Mouse (Mus musculus) ES-E14 (cell line): Measurements from ENCODE around the gene Egfr. TPM values are rescaled to one million over a fixed set of nuclear protein-coding genes. Genes with fewer than 3 reads are reported as not detected.

Experiments used
- DNase-seq: peaks from one replicate; pipeline ENCODE4 v3.0.0-alpha.2; 2013; ENCODE audit warnings: low read depth, low spot score
- H3K27ac ChIP-seq: 2 replicates; pipeline ENCODE4 v1.5.1; 2012; ENCODE audit warnings: low read depth, mild to moderate bottlenecking, low read length, moderate library complexity, mixed read lengths; ENCODE audit not compliant: poor library complexity, insufficient read depth, severe bottlenecking
- H3K36me3 ChIP-seq: 2 replicates; pipeline ENCODE4 v1.6.1; 2012; ENCODE audit warnings: mild to moderate bottlenecking, low read length, moderate library complexity, mixed read lengths; ENCODE audit not compliant: control insufficient read depth, poor library complexity, insufficient read depth, severe bottlenecking
- H3K4me1 ChIP-seq, 2 experiments: fragments of 150-350 bp in 1 of 2; sonication (generic) in 1 of 2; 2 replicates each; pipeline ENCODE4 v1.6.1; 2012; ENCODE audit warnings: low read length in 2 of 2, mild to moderate bottlenecking in 1 of 2, mixed read lengths in 1 of 2; ENCODE audit not compliant: control insufficient read depth in 2 of 2, insufficient read depth in 2 of 2, poor library complexity in 1 of 2
- H3K4me3 ChIP-seq, 2 experiments: fragments of 150-350 bp in 1 of 2; sonication (generic) in 1 of 2; 2 replicates each; pipeline ENCODE4 v1.5.1; 2012; ENCODE audit warnings: low read length in 2 of 2, low read depth in 1 of 2, mild to moderate bottlenecking in 1 of 2, mixed read lengths in 1 of 2; ENCODE audit not compliant: insufficient read depth in 1 of 2, poor library complexity in 1 of 2, severe bottlenecking in 1 of 2
- H3K9ac ChIP-seq: 2 replicates; pipeline ENCODE4 v1.6.1; 2012; ENCODE audit warnings: low read depth, mild to moderate bottlenecking, low read length, mixed read lengths; ENCODE audit not compliant: poor library complexity, insufficient read depth, severe bottlenecking
- H3K9me3 ChIP-seq: fragments of 150-350 bp; sonication (generic); 2 replicates; pipeline ENCODE4 v1.6.1; 2012; ENCODE audit warnings: low read depth, mild to moderate bottlenecking, low read length; ENCODE audit not compliant: control insufficient read depth, insufficient read depth
- CHD2 ChIP-seq: IDR thresholded peaks from 2 replicates; pipeline ENCODE4 v1.6.1; 2014; ENCODE audit warnings: mild to moderate bottlenecking, low read depth, low read length, inconsistent platforms
- HCFC1 ChIP-seq: IDR thresholded peaks from 2 replicates; pipeline ENCODE4 v1.6.1; 2012; ENCODE audit warnings: low read length, inconsistent platforms, borderline replicate concordance; ENCODE audit not compliant: insufficient read depth
- MAFK ChIP-seq: IDR thresholded peaks from 2 replicates; pipeline ENCODE4 v1.6.1; 2014; ENCODE audit warnings: mild to moderate bottlenecking, low read depth, low read length, inconsistent platforms; ENCODE audit not compliant: insufficient read depth
- ZC3H11A ChIP-seq: IDR thresholded peaks from 2 replicates; pipeline ENCODE4 v1.6.1; 2012; ENCODE audit warnings: low read depth, mild to moderate bottlenecking, inconsistent platforms, low read length, borderline replicate concordance
- ZNF384 ChIP-seq: IDR thresholded peaks from 2 replicates; pipeline ENCODE4 v1.6.1; 2012; ENCODE audit warnings: low read depth, low read length, inconsistent platforms
- in situ Hi-C, 2 experiments: fragments of 600-800 bp; cut with MboI; formaldehyde crosslinking; loops; one replicate each; pipeline ENCODE4 v1.15.1; 2025; ENCODE audit warnings: low sequenced_read_pairs in 2 of 2, inconsistent platforms in 1 of 2; ENCODE audit not compliant: unreplicated experiment in 2 of 2
- total RNA-seq: library from RNA; depleted of rRNA; stranded (reverse); fragments of 300-350 nt; gene quantifications from 2 replicates; pipeline ENCODE4 v1.2.3, GENCODE M21; 2012

The Egfr gene
- total RNA-seq, 1 experiment = 22.2 TPM

- H3K9ac ChIP-seq = no peak overlapping the region
- TF ChIP-seq ZC3H11A (no peak), CHD2 (no peak), HCFC1 (no peak), MAFK (no peak), ZNF384 (no peak)
- no peaks in the 10 kb centered on the region for H3K4me1 ChIP-seq
- no peak for DNase-seq
- H3K27ac ChIP-seq = no peak overlapping the region
- in situ Hi-C loops = no loop called here
- H3K36me3 ChIP-seq = no peaks in the 10 kb centered on the region
- H3K4me3 ChIP-seq = no peak overlapping the region
- no peaks in the 10 kb centered on the region for H3K9me3 ChIP-seq
Measured at GRCm38 (mm10) chr11:16900653-16901416, 148.8 kb downstream of the Egfr start.

GRCm38 (mm10) chr11:16904302-16905011, 152.5 kb downstream of the Egfr start:
- Histone ChIP-seq H3K9ac (no peak overlapping the region), H3K36me3 (no peaks in the 10 kb centered on the region), H3K27ac (no peak overlapping the region), H3K4me1 (no peaks in the 10 kb centered on the region), H3K4me3 (no peak overlapping the region), H3K9me3 (no peaks in the 10 kb centered on the region)
- no peak for TF ChIP-seq HCFC1
- TF ChIP-seq ZC3H11A = no peak
- TF ChIP-seq CHD2 = no peak
- no peak for TF ChIP-seq ZNF384
- no peak for TF ChIP-seq MAFK
- no peak for DNase-seq
- in situ Hi-C loops = no loop called here

- H3K4me3 ChIP-seq = no peak overlapping the region
- no peak for TF ChIP-seq CHD2
- no peak overlapping the region for H3K27ac ChIP-seq
- no peaks in the 10 kb centered on the region for H3K36me3 ChIP-seq
- in situ Hi-C loops = no loop called here
- DNase-seq = no peak
- H3K4me1 ChIP-seq = no peaks in the 10 kb centered on the region
- H3K9me3 ChIP-seq = no peaks in the 10 kb centered on the region
- H3K9ac ChIP-seq = no peak overlapping the region
Measured at GRCm38 (mm10) chr11:16905012-16905332, 153.0 kb downstream of the Egfr start.

GRCm38 (mm10) chr11:16906530-16906929, 154.5 kb downstream of the Egfr start:
- H3K9me3 ChIP-seq = no peaks in the 10 kb centered on the region
- DNase-seq = no peak
- in situ Hi-C loops = no loop called here
- H3K9ac ChIP-seq = no peak overlapping the region
- TF ChIP-seq HCFC1 = no peak
- no peak for TF ChIP-seq ZC3H11A
- H3K4me1 ChIP-seq = no peaks in the 10 kb centered on the region
- no peak overlapping the region for H3K27ac ChIP-seq
- H3K4me3 ChIP-seq = no peak overlapping the region
- no peaks in the 10 kb centered on the region for H3K36me3 ChIP-seq

- TF ChIP-seq ZNF384 = no peak
- no peak for TF ChIP-seq HCFC1
- no peak for TF ChIP-seq MAFK
- TF ChIP-seq ZC3H11A = no peak
- TF ChIP-seq CHD2 = no peak
- Histone ChIP-seq H3K4me3 (no peak overlapping the region), H3K4me1 (no peaks in the 10 kb centered on the region), H3K9me3 (no peaks in the 10 kb centered on the region), H3K9ac (no peak overlapping the region), H3K27ac (no peak overlapping the region), H3K36me3 (no peaks in the 10 kb centered on the region)
- in situ Hi-C loops = no loop called here
- DNase-seq = no peak
Measured at GRCm38 (mm10) chr11:16907517-16908129, 155.6 kb downstream of the Egfr start.
